Mouse (Mus musculus): ENCODE measurements around the gene Klhdc8b. TPM values are rescaled to one million over a fixed set of nuclear protein-coding genes. Genes with fewer than 3 reads are reported as not detected.

Klhdc8b gene
- polyA plus RNA-seq, 1 experiment from 2014 or later = 59.3 TPM

GRCm38 (mm10) chr9:108451519-108452160 is 9.7 kb downstream of the Klhdc8b start:
- Histone ChIP-seq H3K9ac (replicated peaks; ENCODE audit: low read length) (peak overlapping the region; percentile 75), H3K4me1 (ENCODE audit: control insufficient read depth, insufficient read depth, low read length) (peaks cover 42% of the 10 kb centered on the region), H3K9me3 (ENCODE audit: control insufficient read depth, low read length) (no peaks in the 10 kb centered on the region), H3K4me3 (replicated peaks; ENCODE audit: low read depth, low read length) (peak overlapping the region; percentile 60), H3K36me3 (ENCODE audit: control insufficient read depth, insufficient read depth, low read length) (peaks cover 17% of the 10 kb centered on the region), H3K4me2 (ENCODE audit: low read length) (peak overlapping the region; percentile 75), H3K27ac (replicated peaks; ENCODE audit: low read depth, low read length) (peak overlapping the region; percentile 90), H3K27me3 (ENCODE audit: control insufficient read depth, insufficient read depth, low read length) (no peaks in the 10 kb centered on the region)
- ATAC-seq (ENCODE audit: low FRiP score, low TSS enrichment) = no peak
- peak; percentile 37 for DNase-seq
- WGBS = 48% methylated on average over 6 of the region's 6 CpGs

GRCm38 (mm10) chr9:108451170-108451493 is 10.2 kb downstream of the Klhdc8b start:
- Histone ChIP-seq H3K4me3 (replicated peaks; ENCODE audit: low read depth, low read length) (peak overlapping the region; percentile 60), H3K9ac (replicated peaks; ENCODE audit: low read length) (peak overlapping the region; percentile 75; the same call in 1 of the 2 replicates), H3K27ac (replicated peaks; ENCODE audit: low read depth, low read length) (peak overlapping the region; percentile 90), H3K9me3 (ENCODE audit: control insufficient read depth, low read length) (no peaks in the 10 kb centered on the region), H3K4me2 (ENCODE audit: low read length) (peak overlapping the region; percentile 75), H3K4me1 (ENCODE audit: control insufficient read depth, insufficient read depth, low read length) (peaks cover 42% of the 10 kb centered on the region), H3K27me3 (ENCODE audit: control insufficient read depth, insufficient read depth, low read length) (no peaks in the 10 kb centered on the region), H3K36me3 (ENCODE audit: control insufficient read depth, insufficient read depth, low read length) (peaks cover 17% of the 10 kb centered on the region)
- 82% methylated on average over 6 of the region's 6 CpGs for WGBS
- ATAC-seq (ENCODE audit: low FRiP score, low TSS enrichment) (no peak; the same call in 1 of the 2 replicates), DNase-seq (no peak)

GRCm38 (mm10) chr9:108450292-108451169 is 10.8 kb downstream of the Klhdc8b start:
- DNase-seq (peak; percentile 89), ATAC-seq (ENCODE audit: low FRiP score, low TSS enrichment) (peak; percentile 72)
- Histone ChIP-seq H3K27me3 (ENCODE audit: control insufficient read depth, insufficient read depth, low read length) (no peaks in the 10 kb centered on the region), H3K36me3 (ENCODE audit: control insufficient read depth, insufficient read depth, low read length) (peaks cover 17% of the 10 kb centered on the region), H3K27ac (replicated peaks; ENCODE audit: low read depth, low read length) (peak overlapping the region; percentile 90), H3K4me2 (ENCODE audit: low read length) (peak overlapping the region; percentile 75), H3K9ac (replicated peaks; ENCODE audit: low read length) (peak overlapping the region; percentile 75; the same call in 1 of the 2 replicates), H3K4me1 (ENCODE audit: control insufficient read depth, insufficient read depth, low read length) (peaks cover 42% of the 10 kb centered on the region), H3K4me3 (replicated peaks; ENCODE audit: low read depth, low read length) (peak overlapping the region; percentile 60), H3K9me3 (ENCODE audit: control insufficient read depth, low read length) (no peaks in the 10 kb centered on the region)
- WGBS = 40% methylated on average over 21 of the region's 21 CpGs

DNA sequence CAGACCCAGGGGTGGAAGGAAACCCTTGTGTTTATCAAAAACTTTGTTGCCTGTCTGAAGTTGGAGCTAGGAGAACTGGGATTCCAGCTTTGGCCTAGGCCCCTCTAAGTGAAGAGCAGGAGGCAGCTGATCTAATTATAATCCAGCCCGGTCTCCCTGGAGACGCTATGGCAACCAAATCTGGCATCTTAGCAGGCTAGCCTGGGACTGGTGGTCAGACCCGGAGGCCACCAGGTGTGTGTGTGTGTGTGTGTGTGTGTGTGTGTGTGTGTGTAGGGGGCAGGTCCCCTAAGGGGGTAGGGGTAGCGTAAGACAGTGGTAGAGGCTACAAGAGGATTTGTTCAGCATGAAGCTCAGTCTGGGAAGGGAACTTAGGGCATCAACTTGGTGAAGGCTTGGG is 11.5 kb downstream of the Klhdc8b start:
- peak overlapping the region; percentile 75; the same call in 1 of the 2 replicates for H3K9ac ChIP-seq (replicated peaks; ENCODE audit: low read length)

GRCm38 (mm10) chr9:108445125-108445524 is 16.3 kb downstream of the Klhdc8b start:
- 72% methylated on average over 9 of the region's 9 CpGs for WGBS

More for the DNA sequence above, 11.5 kb downstream of the Klhdc8b start:
- peak; percentile 66 for ATAC-seq (ENCODE audit: low FRiP score, low TSS enrichment)
- DNase-seq = peak; percentile 89
- Histone ChIP-seq H3K4me3 (replicated peaks; ENCODE audit: low read depth, low read length) (peak overlapping the region; percentile 60), H3K27me3 (ENCODE audit: control insufficient read depth, insufficient read depth, low read length) (no peaks in the 10 kb centered on the region), H3K4me1 (ENCODE audit: control insufficient read depth, insufficient read depth, low read length) (peaks cover 42% of the 10 kb centered on the region), H3K27ac (replicated peaks; ENCODE audit: low read depth, low read length) (peak overlapping the region; percentile 90), H3K36me3 (ENCODE audit: control insufficient read depth, insufficient read depth, low read length) (peaks cover 17% of the 10 kb centered on the region), H3K4me2 (ENCODE audit: low read length) (peak overlapping the region; percentile 75), H3K9me3 (ENCODE audit: control insufficient read depth, low read length) (no peaks in the 10 kb centered on the region)
- WGBS = 3% methylated on average over 4 of the region's 4 CpGs

DNA sequence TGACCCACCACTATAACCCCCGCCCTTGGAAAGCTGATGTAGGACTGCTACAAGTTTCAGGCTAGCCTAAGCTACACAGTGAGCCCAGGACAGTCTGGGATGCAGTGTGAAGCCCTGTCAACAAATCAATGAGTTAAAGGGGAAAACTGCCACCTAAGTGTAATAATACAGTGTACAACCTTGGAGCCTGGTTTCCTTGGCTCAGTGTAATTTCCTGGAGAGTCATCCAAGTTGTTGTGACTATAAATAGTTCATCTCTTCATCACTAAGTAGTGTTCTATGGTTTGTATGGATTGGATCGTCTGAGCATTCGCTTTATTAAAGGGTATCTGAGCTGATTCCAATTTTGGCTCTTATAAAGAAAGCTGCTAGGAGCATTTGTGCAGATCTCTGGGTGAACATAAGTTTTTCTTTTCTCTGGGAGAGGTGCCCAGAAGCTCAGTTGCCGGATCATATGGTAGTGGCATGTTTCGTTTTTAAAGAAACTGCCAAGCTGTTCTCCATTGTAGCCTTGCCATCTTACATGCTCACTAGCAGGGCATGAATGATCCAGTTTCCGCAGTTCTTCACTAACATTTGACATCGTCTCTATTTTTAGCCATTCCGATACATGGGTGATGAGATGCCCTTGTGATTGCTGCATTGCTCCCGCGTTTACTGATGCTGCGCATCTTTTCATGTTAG is 20.0 kb downstream of the Klhdc8b start:
- Histone ChIP-seq H3K9ac (replicated peaks; ENCODE audit: low read length) (no peak overlapping the region), H3K4me3 (replicated peaks; ENCODE audit: low read depth, low read length) (no peak overlapping the region), H3K9me3 (ENCODE audit: control insufficient read depth, low read length) (no peaks in the 10 kb centered on the region), H3K27ac (replicated peaks; ENCODE audit: low read depth, low read length) (no peak overlapping the region), H3K36me3 (ENCODE audit: control insufficient read depth, insufficient read depth, low read length) (no peaks in the 10 kb centered on the region), H3K27me3 (ENCODE audit: control insufficient read depth, insufficient read depth, low read length) (no peaks in the 10 kb centered on the region), H3K4me1 (ENCODE audit: control insufficient read depth, insufficient read depth, low read length) (no peaks in the 10 kb centered on the region), H3K4me2 (ENCODE audit: low read length) (no peak overlapping the region)
- DNase-seq (no peak), ATAC-seq (ENCODE audit: low FRiP score, low TSS enrichment) (no peak)
- WGBS = 93% methylated on average over 11 of the region's 11 CpGs

More at GRCm38 (mm10) chr9:108445125-108445524, 16.3 kb downstream of the Klhdc8b start:
- H3K4me2 ChIP-seq (ENCODE audit: low read length) = no peak overlapping the region
- no peaks in the 10 kb centered on the region for H3K27me3 ChIP-seq (ENCODE audit: control insufficient read depth, insufficient read depth, low read length)
- H3K4me3 ChIP-seq (replicated peaks; ENCODE audit: low read depth, low read length) = no peak overlapping the region
- ATAC-seq (ENCODE audit: low FRiP score, low TSS enrichment) = no peak
- peaks cover 17% of the 10 kb centered on the region for H3K36me3 ChIP-seq (ENCODE audit: control insufficient read depth, insufficient read depth, low read length)
- H3K27ac ChIP-seq (replicated peaks; ENCODE audit: low read depth, low read length) = no peak overlapping the region
- H3K4me1 ChIP-seq (ENCODE audit: control insufficient read depth, insufficient read depth, low read length) = peaks cover 15% of the 10 kb centered on the region
- no peak for DNase-seq
- no peak overlapping the region for H3K9ac ChIP-seq (replicated peaks; ENCODE audit: low read length)
- no peaks in the 10 kb centered on the region for H3K9me3 ChIP-seq (ENCODE audit: control insufficient read depth, low read length)

- H3K27ac ChIP-seq (replicated peaks; ENCODE audit: low read depth, low read length) = no peak overlapping the region; the same call in 1 of the 2 replicates
- no peak overlapping the region for H3K9ac ChIP-seq (replicated peaks; ENCODE audit: low read length)
- no peak for DNase-seq
- 69% methylated on average over 5 of the region's 5 CpGs for WGBS
- no peaks in the 10 kb centered on the region for H3K27me3 ChIP-seq (ENCODE audit: control insufficient read depth, insufficient read depth, low read length)
- H3K4me1 ChIP-seq (ENCODE audit: control insufficient read depth, insufficient read depth, low read length) = no peaks in the 10 kb centered on the region
- H3K4me3 ChIP-seq (replicated peaks; ENCODE audit: low read depth, low read length) = no peak overlapping the region
- H3K4me2 ChIP-seq (ENCODE audit: low read length) = no peak overlapping the region
- H3K36me3 ChIP-seq (ENCODE audit: control insufficient read depth, insufficient read depth, low read length) = no peaks in the 10 kb centered on the region
- no peaks in the 10 kb centered on the region for H3K9me3 ChIP-seq (ENCODE audit: control insufficient read depth, low read length)
- ATAC-seq (ENCODE audit: low FRiP score, low TSS enrichment) = no peak
Observed at GRCm38 (mm10) chr9:108440485-108440884, 20.9 kb downstream of the Klhdc8b start.

- no peak overlapping the region for H3K4me2 ChIP-seq (ENCODE audit: low read length)
- no peak overlapping the region for H3K4me3 ChIP-seq (replicated peaks; ENCODE audit: low read depth, low read length)
- H3K9ac ChIP-seq (replicated peaks; ENCODE audit: low read length) = no peak overlapping the region
- no peak overlapping the region for H3K27ac ChIP-seq (replicated peaks; ENCODE audit: low read depth, low read length)
- no peaks in the 10 kb centered on the region for H3K36me3 ChIP-seq (ENCODE audit: control insufficient read depth, insufficient read depth, low read length)
- 68% methylated on average over 6 of the region's 6 CpGs for WGBS
- DNase-seq = no peak
- no peaks in the 10 kb centered on the region for H3K9me3 ChIP-seq (ENCODE audit: control insufficient read depth, low read length)
- no peaks in the 10 kb centered on the region for H3K4me1 ChIP-seq (ENCODE audit: control insufficient read depth, insufficient read depth, low read length)
- no peaks in the 10 kb centered on the region for H3K27me3 ChIP-seq (ENCODE audit: control insufficient read depth, insufficient read depth, low read length)
- no peak for ATAC-seq (ENCODE audit: low FRiP score, low TSS enrichment)
Observed at GRCm38 (mm10) chr9:108439176-108439575, 22.2 kb downstream of the Klhdc8b start.

All from midbrain, embryonic 14.5 days (tissue).